Mouse (Mus musculus) cortical plate, adult 2 months (tissue): ENCODE measurements at regions not wholly inside any gene's neighbourhood (a gene's known extent, or its start where the extent isn't known, plus 50 kb on each side); places are given as distances from the start of the nearest gene placed in this dataset.

ENCODE experiments used
- CTCF ChIP-seq: fragments of 200-500 bp; IDR thresholded peaks from 2 replicates; pipeline ENCODE4 v1.5.1; 2011; ENCODE audit warnings: mild to moderate bottlenecking, control low read depth, low read length; ENCODE audit not compliant: insufficient read depth; ENCODE audit errors: extremely low read depth
- POLR2A ChIP-seq: fragments of 200-500 bp; IDR thresholded peaks from 2 replicates; pipeline ENCODE4 v1.6.1; 2011; ENCODE audit warnings: mild to moderate bottlenecking, low read length, control low read depth; ENCODE audit not compliant: insufficient read depth; ENCODE audit errors: extremely low read depth

GRCm38 (mm10) chr3:37833387-37833786 lies 109.1 kb upstream of the Gm5148 start:
- TF ChIP-seq CTCF, result no peak
- no peak for TF ChIP-seq POLR2A
